Mouse (Mus musculus) cerebellum, adult 2 months (tissue): ENCODE results near the gene Fnip2. TPM values are rescaled to one million over a fixed set of nuclear protein-coding genes. Genes with fewer than 3 reads are reported as not detected.
"Not testable (repeated sequence)": the region's sequence is repeated elsewhere in the genome, so short reads cannot be mapped to it uniquely, and the experiment has no call there.

Source experiments
- DNase-seq, 2 experiments: peaks; one replicate each; pipeline ENCODE4 v3.0.0; 2021
- H3K27ac ChIP-seq: fragments of 200-500 bp; 2 replicates; pipeline ENCODE4 v1.5.1; 2012; ENCODE audit warnings: low read length, control low read depth, inconsistent platforms; ENCODE audit not compliant: insufficient read depth
- H3K27me3 ChIP-seq: fragments of 200-500 bp; 2 replicates; pipeline ENCODE4 v1.6.1; 2012; ENCODE audit warnings: inconsistent platforms, mild to moderate bottlenecking, low read length, moderate library complexity; ENCODE audit not compliant: control insufficient read depth, insufficient read depth
- H3K4me1 ChIP-seq: fragments of 200-500 bp; 2 replicates; pipeline ENCODE4 v1.6.1; 2011; ENCODE audit warnings: low read length; ENCODE audit not compliant: control insufficient read depth, insufficient read depth
- H3K4me3 ChIP-seq: fragments of 200-500 bp; replicated peaks from 2 replicates; pipeline ENCODE3; 2011; ENCODE audit warnings: mild to moderate bottlenecking, low read depth, low read length, control low read depth; ENCODE audit not compliant: insufficient read depth
- CTCF ChIP-seq: fragments of 200-500 bp; IDR thresholded peaks from 2 replicates; pipeline ENCODE4 v1.5.1; 2011; ENCODE audit warnings: low read depth, mild to moderate bottlenecking, control low read depth, low read length, moderate library complexity, borderline replicate concordance; ENCODE audit not compliant: insufficient read depth
- POLR2A ChIP-seq: fragments of 200-500 bp; IDR thresholded peaks from 2 replicates; pipeline ENCODE4 v1.6.1; 2011; ENCODE audit warnings: low read length, control low read depth, borderline replicate concordance; ENCODE audit not compliant: insufficient read depth
- WGBS: fragments of 180-500 bp; shearing (Covaris S2); methylation state at CpG from one replicate; pipeline ENCODE4 v1.1.7; 2018; 5-methylcytosine and 5-hydroxymethylcytosine counted together
- polyA plus RNA-seq: library from polyadenylated mRNA; depleted of rRNA; stranded (reverse); fragments of >200 nt; gene quantifications from 2 replicates; pipeline ENCODE4 v1.2.3, GENCODE M21; 2012

Fnip2 gene
- polyA plus RNA-seq, 1 experiment, result 16.3 TPM

DNA sequence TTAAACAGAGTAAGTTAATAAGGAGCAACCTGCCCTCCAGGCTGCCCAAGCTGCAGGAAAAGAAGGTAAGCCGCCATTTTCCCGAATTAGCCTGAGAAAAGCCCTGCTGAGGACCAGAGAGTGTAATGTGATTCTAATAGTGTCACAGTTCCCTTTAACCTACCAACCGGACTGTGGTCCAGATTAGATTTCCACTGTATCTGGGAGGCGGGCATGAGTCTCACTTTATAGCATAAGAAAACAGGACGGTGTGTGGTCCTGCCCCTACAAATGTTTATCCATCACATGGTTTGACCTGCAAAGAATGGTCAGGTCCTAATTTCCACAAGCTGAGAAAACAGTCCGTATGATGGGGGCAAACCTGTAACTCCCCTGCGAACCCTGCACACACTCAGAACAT, 118.2 kb downstream of the Fnip2 start:
- Histone ChIP-seq H3K27me3 (no peaks in the 10 kb centered on the region), H3K4me1 (no peaks in the 10 kb centered on the region), H3K27ac (no peak overlapping the region), H3K4me3 (no peak overlapping the region)
- WGBS, result 94% methylated on average over 7 of the region's 7 CpGs
- TF ChIP-seq POLR2A (no peak), CTCF (no peak)
- no peak for DNase-seq

DNA sequence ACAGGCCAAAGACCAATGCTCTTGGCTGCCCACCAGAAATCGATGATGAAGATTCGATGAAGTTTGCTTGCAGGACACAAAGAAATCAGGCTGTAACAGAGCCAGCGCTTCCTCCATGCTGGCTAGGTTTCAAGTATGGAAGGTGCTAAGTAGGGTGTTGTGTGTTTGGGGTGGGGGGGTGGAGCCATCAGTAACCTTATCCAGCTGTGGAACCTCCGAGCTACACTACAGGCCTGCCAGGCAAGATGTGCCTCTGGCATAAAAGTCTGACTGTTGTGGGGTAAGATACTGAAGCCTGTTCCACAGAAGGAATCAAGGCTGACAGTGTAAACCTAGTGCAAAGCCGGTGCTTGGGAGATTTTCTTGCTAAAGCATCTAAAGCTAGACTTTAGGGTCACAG, 119.2 kb downstream of the Fnip2 start:
- WGBS, result 64% methylated on average over 5 of the region's 5 CpGs
- TF ChIP-seq CTCF (no peak), POLR2A (no peak)
- no peak for DNase-seq
- Histone ChIP-seq H3K4me3 (no peak overlapping the region), H3K4me1 (no peaks in the 10 kb centered on the region), H3K27me3 (no peaks in the 10 kb centered on the region), H3K27ac (no peak overlapping the region)

DNA sequence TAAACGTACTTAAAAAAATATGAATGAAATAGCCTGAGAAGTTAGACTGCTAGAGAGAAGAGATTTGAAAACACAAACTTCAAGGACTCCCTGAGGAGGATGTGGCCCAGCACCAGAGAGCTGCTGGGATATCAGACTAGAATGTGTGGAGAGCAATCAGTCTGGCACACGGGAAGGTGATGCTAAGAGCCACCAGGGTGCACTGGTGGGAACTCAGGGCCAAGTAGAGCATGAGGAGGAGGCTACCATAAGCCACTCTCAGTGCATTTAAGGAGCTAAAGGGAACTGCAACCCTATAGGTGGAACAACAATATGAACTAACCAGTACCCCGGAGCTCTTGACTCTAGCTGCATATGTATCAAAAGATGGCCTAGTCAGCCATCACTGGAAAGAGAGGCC, 120.9 kb downstream of the Fnip2 start:
- not testable (repeated sequence) for DNase-seq, H3K4me1 ChIP-seq, H3K27ac ChIP-seq, H3K27me3 ChIP-seq, H3K4me3 ChIP-seq
- 71% methylated on average over 3 of the region's 3 CpGs for WGBS

DNA sequence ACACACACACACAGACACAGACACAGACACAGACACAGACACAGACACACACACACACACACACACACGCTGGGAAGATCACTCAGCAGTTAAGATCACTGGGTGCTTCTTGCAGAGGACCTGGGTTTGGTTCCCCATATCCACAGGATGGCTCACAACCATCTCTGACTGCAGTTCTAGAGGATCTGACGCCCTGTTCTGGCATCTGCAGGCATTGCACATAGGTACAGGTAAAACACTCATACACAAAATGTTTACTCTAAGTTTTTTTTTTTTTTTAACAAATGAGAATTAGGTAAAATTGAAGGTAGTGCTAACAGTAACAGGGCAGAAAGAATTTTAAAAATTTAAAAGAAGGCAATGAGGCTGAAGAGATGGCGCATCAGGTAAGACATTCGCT, 121.5 kb downstream of the Fnip2 start:
- 94% methylated on average over 4 of the region's 4 CpGs for WGBS
- Histone ChIP-seq H3K27me3 (no peaks in the 10 kb centered on the region), H3K27ac (no peak overlapping the region), H3K4me3 (no peak overlapping the region), H3K4me1 (peaks cover 1% of the 10 kb centered on the region; the same call in 1 of the 2 replicates)
- TF ChIP-seq CTCF, result no peak
- no peak for TF ChIP-seq POLR2A
- no peak for DNase-seq

DNA sequence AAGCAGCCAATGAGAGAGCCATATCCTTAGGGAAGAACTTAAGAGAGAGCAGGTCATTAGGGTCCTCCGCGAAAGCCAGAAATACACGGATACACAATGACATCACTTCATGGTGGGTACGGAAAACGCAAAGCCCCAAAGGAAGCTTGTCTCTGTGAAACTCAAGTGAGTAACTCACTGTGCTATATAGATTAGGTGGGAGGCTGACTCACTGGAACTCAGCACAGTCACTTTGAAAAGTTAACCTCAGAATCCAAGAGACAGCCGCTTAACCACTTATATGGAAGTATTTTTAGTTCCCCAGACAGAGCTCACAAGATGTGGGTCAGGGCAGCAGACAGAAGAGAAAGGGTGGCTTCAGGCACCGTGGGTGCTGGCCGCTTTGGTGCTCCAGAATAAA, 122.6 kb downstream of the Fnip2 start:
- Histone ChIP-seq H3K4me1 (peaks cover 8% of the 10 kb centered on the region; the same call in 1 of the 2 replicates), H3K27ac (no peak overlapping the region), H3K27me3 (no peaks in the 10 kb centered on the region), H3K4me3 (no peak overlapping the region)
- no peak for TF ChIP-seq POLR2A
- no peak for TF ChIP-seq CTCF
- WGBS, result 83% methylated on average over 8 of the region's 8 CpGs
- DNase-seq, result no peak

DNA sequence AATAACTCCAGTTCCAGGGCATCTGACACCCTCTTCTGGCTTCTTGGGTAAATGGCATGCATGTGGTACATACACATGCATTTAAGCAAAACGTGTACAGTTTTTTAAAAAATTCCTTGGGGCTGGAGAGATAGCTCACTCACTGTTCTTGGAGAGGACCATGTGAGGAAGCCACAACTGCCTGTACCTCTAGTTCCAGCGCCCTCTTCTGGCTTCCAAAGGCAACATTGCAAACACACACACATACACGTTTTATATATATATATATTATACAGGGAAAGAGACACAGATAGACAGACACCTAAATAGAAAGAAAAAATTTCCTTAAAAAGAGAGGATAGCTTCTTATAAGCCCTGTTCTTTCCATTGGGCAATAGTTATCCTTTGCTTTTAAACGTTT, 123.7 kb downstream of the Fnip2 start:
- Histone ChIP-seq H3K27ac (no peak overlapping the region), H3K27me3 (no peaks in the 10 kb centered on the region), H3K4me1 (peaks cover 8% of the 10 kb centered on the region; the same call in 1 of the 2 replicates), H3K4me3 (no peak overlapping the region)
- 71% methylated on average over 4 of the region's 4 CpGs for WGBS
- TF ChIP-seq CTCF (no peak), POLR2A (no peak)
- DNase-seq, result no peak

DNA sequence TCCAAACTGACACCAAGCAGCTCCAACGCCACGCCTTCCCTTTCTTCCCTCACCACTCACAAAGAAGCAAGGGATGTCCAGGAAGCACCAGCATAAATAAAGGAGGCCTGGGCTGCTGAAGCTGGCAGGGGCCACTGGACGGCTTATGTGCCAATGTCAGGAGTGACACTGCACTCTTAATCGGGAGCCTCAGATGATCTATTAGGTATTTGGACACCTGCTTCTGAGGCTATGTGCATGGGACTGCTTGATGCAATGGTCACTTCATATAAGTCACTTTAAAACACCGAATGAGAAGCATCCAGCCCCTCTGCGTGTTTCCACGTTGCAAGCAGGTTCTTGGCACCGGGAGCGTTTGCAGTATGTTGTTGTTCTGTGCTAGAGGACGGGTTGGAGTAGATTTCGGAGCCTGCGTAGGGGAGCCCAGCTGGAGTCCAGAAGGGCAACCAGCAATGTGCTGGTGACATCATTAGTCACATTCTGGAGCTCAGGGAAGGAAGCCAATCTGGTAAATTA, 126.6 kb downstream of the Fnip2 start:
- peak; percentile 83 to 89 for DNase-seq
- Histone ChIP-seq H3K27ac (peak overlapping the region; percentile 10), H3K4me3 (peak overlapping the region; percentile 31), H3K27me3 (no peaks in the 10 kb centered on the region), H3K4me1 (peaks cover 8% of the 10 kb centered on the region; the same call in 1 of the 2 replicates)
- no peak for TF ChIP-seq CTCF
- TF ChIP-seq POLR2A, result no peak
- 2% methylated on average over 12 of the region's 12 CpGs for WGBS

DNA sequence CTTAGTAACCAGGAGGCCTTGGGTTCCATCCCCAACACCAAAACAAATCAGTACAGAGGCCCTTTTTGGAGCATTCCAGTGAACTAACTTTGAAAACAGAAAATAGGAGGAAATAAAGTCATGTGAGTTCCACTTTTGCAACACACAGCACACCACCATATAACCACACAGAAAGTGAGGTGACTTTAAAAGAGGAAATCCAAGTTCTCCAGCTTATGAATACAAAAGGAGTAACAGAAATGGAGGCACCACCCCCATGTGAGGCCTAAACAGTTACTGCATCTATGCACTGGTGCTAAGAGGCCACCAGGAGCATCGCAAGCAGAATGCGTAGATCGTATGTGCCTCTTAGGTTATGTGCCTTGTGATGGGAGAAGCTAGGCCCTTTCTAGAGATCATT, 129.3 kb downstream of the Fnip2 start:
- DNase-seq, result no peak
- Histone ChIP-seq H3K27ac (no peak overlapping the region), H3K27me3 (no peaks in the 10 kb centered on the region), H3K4me3 (no peak overlapping the region), H3K4me1 (peaks cover 8% of the 10 kb centered on the region; the same call in 1 of the 2 replicates)
- TF ChIP-seq POLR2A (no peak), CTCF (no peak)
- over 99% methylated on average over 3 of the region's 3 CpGs for WGBS
